Mouse (Mus musculus) splenic B cell, adult 2 months (primary cell): Measurements from ENCODE around the gene Taf4.

ENCODE experiments used
- DNase-seq: peaks from one replicate; pipeline ENCODE4 v3.0.0-alpha.2; 2011; ENCODE audit warnings: low read depth, low spot score
- H3K27me3 ChIP-seq: 2 replicates; pipeline ENCODE4 v1.6.1; 2012; ENCODE audit warnings: mild to moderate bottlenecking, low read length, moderate library complexity, mixed read lengths; ENCODE audit not compliant: control insufficient read depth, poor library complexity, insufficient read depth, severe bottlenecking
- H3K36me3 ChIP-seq: 2 replicates; pipeline ENCODE4 v1.6.1; 2012; ENCODE audit warnings: mild to moderate bottlenecking, low read length, moderate library complexity, mixed read lengths; ENCODE audit not compliant: control insufficient read depth, poor library complexity, insufficient read depth, severe bottlenecking

The Taf4 gene

DNA sequence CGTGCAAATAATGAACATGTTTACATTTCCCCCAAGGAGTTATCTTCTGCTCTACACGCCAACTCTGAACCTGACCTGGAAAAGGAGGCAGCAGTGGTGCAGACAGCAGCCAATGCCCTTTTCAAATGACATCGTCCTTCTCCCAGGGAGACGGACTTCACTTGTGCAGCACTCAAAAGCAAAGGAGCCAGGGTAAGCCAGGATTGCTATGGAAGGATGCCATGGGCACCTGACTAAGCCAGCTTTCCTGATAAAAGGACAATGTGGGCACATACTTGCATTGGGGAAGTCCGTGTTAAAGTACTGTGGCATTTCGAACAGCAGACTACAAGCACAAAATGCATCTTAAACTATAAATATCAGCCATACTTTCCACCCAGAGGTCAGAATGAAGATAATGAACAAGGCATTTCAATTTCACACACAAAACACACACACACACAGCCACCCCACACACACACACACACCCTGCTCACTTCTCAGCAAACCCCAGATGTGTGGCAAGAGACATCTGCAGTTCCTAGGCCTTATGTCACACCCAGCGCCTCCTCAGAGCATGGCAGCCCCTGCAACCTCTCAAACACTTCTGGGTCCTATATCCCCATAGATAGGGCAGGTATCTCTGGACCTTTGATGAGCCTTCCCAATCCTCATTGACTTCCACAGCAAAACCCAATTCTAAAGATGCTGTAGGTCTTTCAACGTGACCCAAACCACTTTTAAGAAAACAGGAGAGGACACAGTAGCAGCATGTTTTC is 2.4 kb downstream of the Taf4 start:
- Histone ChIP-seq H3K27me3 (no peaks in the 10 kb centered on the region), H3K36me3 (no peaks in the 10 kb centered on the region)
- DNase-seq, result peak; percentile 17

DNA sequence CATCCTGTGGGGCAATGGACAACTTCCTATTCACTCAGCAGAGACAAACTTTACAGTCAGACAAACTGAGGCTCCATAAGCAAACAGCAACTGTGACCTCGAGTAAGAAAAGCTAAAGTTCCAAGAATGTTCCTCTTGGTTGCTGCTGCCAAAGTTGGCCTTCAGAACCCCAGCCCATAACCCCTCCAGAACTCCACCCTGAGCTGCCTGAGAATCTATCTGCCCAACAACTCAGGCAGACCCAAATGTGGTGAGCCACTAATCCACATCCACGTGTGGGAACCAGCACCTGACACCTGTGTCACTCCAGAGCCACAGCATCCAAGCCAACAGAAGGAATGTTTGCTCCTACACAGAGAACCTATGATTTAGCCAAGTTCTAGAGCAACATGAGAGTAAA is 4.0 kb downstream of the Taf4 start:
- Histone ChIP-seq H3K36me3 (no peaks in the 10 kb centered on the region), H3K27me3 (no peaks in the 10 kb centered on the region)
- no peak for DNase-seq

GRCm38 (mm10) chr2:179971891-179972290 is 4.6 kb downstream of the Taf4 start:
- DNase-seq, result no peak
- no peaks in the 10 kb centered on the region for H3K27me3 ChIP-seq
- no peaks in the 10 kb centered on the region for H3K36me3 ChIP-seq

- H3K27me3 ChIP-seq, result no peaks in the 10 kb centered on the region
- no peaks in the 10 kb centered on the region for H3K36me3 ChIP-seq
- DNase-seq, result no peak
These were observed 7.3 kb downstream of the Taf4 start for GRCm38 (mm10) chr2:179969137-179969536.

GRCm38 (mm10) chr2:179967633-179968032 is 8.8 kb downstream of the Taf4 start:
- no peak for DNase-seq
- H3K27me3 ChIP-seq, result no peaks in the 10 kb centered on the region

GRCm38 (mm10) chr2:179961420-179961819 is 15.0 kb downstream of the Taf4 start:
- H3K27me3 ChIP-seq, result no peaks in the 10 kb centered on the region
- no peak for DNase-seq
- no peaks in the 10 kb centered on the region for H3K36me3 ChIP-seq

More at GRCm38 (mm10) chr2:179967633-179968032, 8.8 kb downstream of the Taf4 start:
- no peaks in the 10 kb centered on the region for H3K36me3 ChIP-seq

GRCm38 (mm10) chr2:179960327-179960726 is 16.1 kb downstream of the Taf4 start:
- no peak for DNase-seq
- Histone ChIP-seq H3K27me3 (no peaks in the 10 kb centered on the region), H3K36me3 (no peaks in the 10 kb centered on the region)

DNA sequence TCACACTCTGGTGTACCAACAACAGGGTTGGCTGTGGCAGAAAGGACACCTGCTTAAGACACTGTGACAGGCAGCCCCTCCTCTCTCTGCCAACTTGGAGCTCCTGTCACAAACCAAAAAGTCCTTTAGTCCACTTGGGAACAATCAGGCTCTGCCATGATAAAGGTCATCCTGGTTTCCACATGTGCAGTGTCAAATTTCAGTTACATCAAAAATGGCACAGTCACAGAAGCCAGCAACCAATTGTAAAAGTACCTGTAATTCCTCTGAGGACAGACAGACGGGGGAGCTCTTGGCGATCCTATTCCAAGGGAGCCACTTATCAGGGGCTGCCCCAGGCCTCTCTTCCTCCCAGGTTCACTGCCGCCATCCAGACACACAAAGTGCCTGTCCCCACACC is 17.1 kb downstream of the Taf4 start:
- Histone ChIP-seq H3K36me3 (no peaks in the 10 kb centered on the region), H3K27me3 (no peaks in the 10 kb centered on the region)
- DNase-seq, result no peak

GRCm38 (mm10) chr2:179951542-179952524 is 24.6 kb downstream of the Taf4 start:
- no peak for DNase-seq
- Histone ChIP-seq H3K36me3 (no peaks in the 10 kb centered on the region), H3K27me3 (no peaks in the 10 kb centered on the region)

DNA sequence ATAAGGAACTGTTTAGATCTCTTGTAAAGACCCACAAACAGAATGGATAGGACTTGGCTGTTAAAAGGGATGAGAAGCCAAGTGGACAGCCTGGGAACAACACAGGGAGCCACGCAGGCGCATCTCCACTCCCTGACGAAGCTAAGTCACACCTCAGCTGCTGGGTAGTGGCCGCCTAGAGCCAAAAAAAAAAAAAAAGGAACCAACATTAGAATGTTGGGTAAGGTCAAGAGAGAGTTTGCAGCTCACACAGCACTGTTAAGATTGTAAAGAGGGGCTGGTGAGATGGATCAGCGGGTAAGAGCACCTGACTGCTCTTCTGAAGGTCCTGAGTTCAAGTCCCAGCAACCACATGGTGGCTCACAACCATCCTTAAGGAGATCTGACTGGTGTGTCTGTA is 27.6 kb downstream of the Taf4 start:
- Histone ChIP-seq H3K27me3 (no peaks in the 10 kb centered on the region), H3K36me3 (no peaks in the 10 kb centered on the region)
- DNase-seq, result peak; percentile 44

DNA sequence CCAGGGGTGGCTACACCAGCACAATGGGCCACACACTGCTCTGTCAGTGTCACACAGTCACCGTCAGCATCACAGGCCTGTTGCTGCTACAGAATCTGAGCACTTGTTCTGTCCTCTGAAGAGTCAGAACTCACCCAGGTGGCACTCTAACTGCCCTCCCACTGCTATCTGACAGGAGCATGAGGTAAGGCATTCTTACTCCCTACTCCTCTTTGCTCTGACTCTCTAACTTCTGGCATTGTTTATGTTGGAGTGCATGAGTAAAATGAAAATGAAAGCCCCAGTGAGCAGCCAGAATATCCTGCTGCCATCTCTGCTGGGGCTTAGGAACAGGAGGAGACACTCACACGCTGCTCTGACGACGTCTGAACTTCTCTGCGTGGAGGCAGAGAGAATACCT is 28.8 kb downstream of the Taf4 start:
- Histone ChIP-seq H3K27me3 (no peaks in the 10 kb centered on the region), H3K36me3 (no peaks in the 10 kb centered on the region)
- no peak for DNase-seq

GRCm38 (mm10) chr2:179946496-179946895 is 29.9 kb downstream of the Taf4 start:
- no peak for DNase-seq
- no peaks in the 10 kb centered on the region for H3K36me3 ChIP-seq
- H3K27me3 ChIP-seq, result no peaks in the 10 kb centered on the region

GRCm38 (mm10) chr2:179945051-179945450 is 31.4 kb downstream of the Taf4 start:
- no peaks in the 10 kb centered on the region for H3K27me3 ChIP-seq
- DNase-seq, result peak; percentile 38
- no peaks in the 10 kb centered on the region for H3K36me3 ChIP-seq

DNA sequence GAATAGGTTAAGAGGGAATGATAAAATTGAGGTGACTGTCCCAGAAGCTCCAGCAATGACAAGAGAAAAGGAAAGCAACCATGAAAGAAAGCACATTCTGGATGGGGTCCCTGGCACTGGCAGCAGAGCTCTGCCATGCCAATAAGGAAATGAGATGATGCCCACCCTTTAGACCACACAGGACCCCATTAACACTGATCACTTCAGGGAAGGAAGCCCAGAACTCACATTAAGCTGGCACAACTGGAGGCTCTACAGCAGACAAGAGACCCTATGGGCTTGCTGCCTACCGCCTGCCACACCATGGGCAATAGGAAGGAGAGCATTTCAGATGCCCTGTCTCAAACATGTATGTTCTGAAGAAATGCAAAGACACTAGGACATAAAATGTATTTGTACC is 34.8 kb downstream of the Taf4 start:
- no peaks in the 10 kb centered on the region for H3K27me3 ChIP-seq
- DNase-seq, result no peak

DNA sequence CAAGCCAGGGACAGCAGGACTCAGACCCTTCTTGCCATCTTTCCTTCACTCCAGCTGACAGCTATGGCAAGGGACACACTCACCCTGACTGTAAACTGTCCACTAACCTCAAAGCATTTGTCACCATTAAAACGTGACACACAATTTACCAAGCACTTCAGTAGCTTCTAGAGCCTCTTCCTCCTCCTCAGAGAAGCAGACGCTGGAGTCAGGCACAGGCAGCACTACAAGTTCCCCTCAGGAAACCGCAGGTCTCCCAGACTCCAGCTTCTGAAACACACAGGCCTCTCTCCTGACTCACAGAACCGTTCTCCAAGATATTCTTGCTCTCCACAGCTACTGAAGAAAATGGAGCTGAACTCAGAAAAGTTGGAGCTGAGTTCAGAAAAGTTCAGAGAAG is 39.4 kb downstream of the Taf4 start:
- no peak for DNase-seq
- Histone ChIP-seq H3K36me3 (no peaks in the 10 kb centered on the region), H3K27me3 (no peaks in the 10 kb centered on the region)

More for the DNA sequence above, 34.8 kb downstream of the Taf4 start:
- H3K36me3 ChIP-seq, result no peaks in the 10 kb centered on the region
